Mouse (Mus musculus): ENCODE measurements around the gene Cftr.

Cftr gene

GRCm38 (mm10) chr6:18314365-18314943 lies 144.0 kb downstream of the Cftr start:
- no peak for DNase-seq (ENCODE audit: low read depth, low spot score)

- no peak for DNase-seq (ENCODE audit: low read depth, low spot score)
These were observed 152.5 kb downstream of the Cftr start for GRCm38 (mm10) chr6:18322950-18323349.

GRCm38 (mm10) chr6:18335393-18335792 lies 164.9 kb downstream of the Cftr start:
- DNase-seq (ENCODE audit: low read depth, low spot score) = no peak

GRCm38 (mm10) chr6:18338307-18338706 lies 167.8 kb downstream of the Cftr start:
- no peak for DNase-seq (ENCODE audit: low read depth, low spot score)

- no peak for DNase-seq (ENCODE audit: low read depth, low spot score)
These were observed 173.8 kb downstream of the Cftr start for GRCm38 (mm10) chr6:18344272-18344671.

- no peak for DNase-seq (ENCODE audit: low read depth, low spot score)
These were observed 178.8 kb downstream of the Cftr start for GRCm38 (mm10) chr6:18349153-18349858.

- DNase-seq (ENCODE audit: low read depth, low spot score) = no peak
These were observed 189.7 kb downstream of the Cftr start for GRCm38 (mm10) chr6:18360154-18360553.

- DNase-seq (ENCODE audit: low read depth, low spot score) = no peak
These were observed 190.5 kb downstream of the Cftr start for GRCm38 (mm10) chr6:18360955-18361354.

GRCm38 (mm10) chr6:18362232-18362631 lies 191.7 kb downstream of the Cftr start:
- DNase-seq (ENCODE audit: low read depth, low spot score) = no peak

- no peak for DNase-seq (ENCODE audit: low read depth, low spot score)
These were observed 198.6 kb downstream of the Cftr start for GRCm38 (mm10) chr6:18369054-18369453.

- no peak for DNase-seq (ENCODE audit: low read depth, low spot score)
These were observed 199.2 kb downstream of the Cftr start for GRCm38 (mm10) chr6:18369723-18370122.

Data from CD4-positive helper T cell, adult 2 months (primary cell).